Mouse (Mus musculus) lung, adult 2 months (tissue): Measurements from ENCODE around the gene Camta1.

Experiments
- CTCF ChIP-seq: fragments of 200-500 bp; IDR thresholded peaks from 2 replicates; pipeline ENCODE4 v1.5.1; 2011; ENCODE audit warnings: mild to moderate bottlenecking, low read length, control low read depth; ENCODE audit not compliant: insufficient read depth
- POLR2A ChIP-seq: fragments of 200-500 bp; IDR thresholded peaks from 2 replicates; pipeline ENCODE4 v1.6.1; 2011; ENCODE audit warnings: low read depth, mild to moderate bottlenecking, control low read depth, low read length, borderline replicate concordance; ENCODE audit errors: extremely low read depth

- no peak for TF ChIP-seq POLR2A
- TF ChIP-seq CTCF, result no peak
Observed at GRCm38 (mm10) chr4:151519011-151519410, 342.7 kb downstream of the Camta1 start.
